Mouse (Mus musculus) kidney, adult 8-10 months (tissue): Measurements from ENCODE around the gene Gm3415.

Source experiments
- DNase-seq, 2 experiments: peaks; one replicate each; pipeline ENCODE4 v3.0.0; 2022

The Gm3415 gene

GRCm38 (mm10) chr5:146599970-146600369 is 44.0 kb downstream of the Gm3415 start:
- peak; percentile 11 to 19 for DNase-seq

GRCm38 (mm10) chr5:146606221-146606620 is 50.3 kb downstream of the Gm3415 start:
- DNase-seq, result no peak

GRCm38 (mm10) chr5:146606895-146607294 is 51.0 kb downstream of the Gm3415 start:
- DNase-seq, result no peak

- no peak for DNase-seq
Observed at GRCm38 (mm10) chr5:146607816-146608215, 51.9 kb downstream of the Gm3415 start.
